In genomic region chr1:165084179-165084578, GRCm38 (mm10) we compare ENCODE assay signal across 9 mouse cellular contexts.
DNase-seq lines count a peak whose midpoint lies in the region; ATAC-seq and TF ChIP-seq lines count a peak whose summit lies in the region.
"Had no signal": no experiment of that assay in that cellular context is flagged by ENCODE, and none has a peak within 500 bp of the region (broad histone marks: within the 10 kb centered on the region; RNA-seq: fewer than 3 reads in every experiment).

No protein-coding gene starts in this region.

- H3K4me3 ChIP-seq in left cerebral cortex, adult 2 months: no peak overlapping the region
- H3K4me3 ChIP-seq in heart, postnatal 0 days (ENCODE audit: low read depth, low read length): no peak overlapping the region
- no peak overlapping the region for H3K4me3 ChIP-seq in midbrain, embryonic 13.5 days (replicated peaks)

- WGBS in heart, postnatal 0 days: 81% methylated on average over 6 of the region's 6 CpGs
- 72% methylated on average over 6 of the region's 6 CpGs for WGBS in midbrain, embryonic 13.5 days

- H3K4me2 ChIP-seq in heart, postnatal 0 days (ENCODE audit: low read depth, low read length): no peak overlapping the region
- no peak overlapping the region for H3K4me2 ChIP-seq in midbrain, embryonic 13.5 days (replicated peaks)

- intact Hi-C loops in left cerebral cortex, adult 2 months (cut with DNase I): no loop called here

- no peak overlapping the region for H3K9ac ChIP-seq in heart, postnatal 0 days (replicated peaks; ENCODE audit: low read depth, low read length)
- no peak overlapping the region for H3K9ac ChIP-seq in midbrain, embryonic 13.5 days (replicated peaks)

- peak overlapping the region; percentile 77 for H3K27ac ChIP-seq in left cerebral cortex, adult 2 months
- no peak overlapping the region for H3K27ac ChIP-seq in heart, postnatal 0 days (ENCODE audit: low read depth)
- peak overlapping the region; percentile 32 for H3K27ac ChIP-seq in midbrain, embryonic 13.5 days
- H3K27ac ChIP-seq: macrophage had no signal

- ATAC-seq in heart, postnatal 0 days (ENCODE audit: insufficient read depth, low read depth): 0 out of 2 replicates have a peak, but pooled peaks have one; percentile 36
- ATAC-seq in midbrain, embryonic 13.5 days: peak; percentile 70

- TF ChIP-seq EP300 in heart, postnatal 0 days (IDR thresholded peaks at IDR 0.05; ENCODE audit: low read depth): no peak

- DNase-seq in left cerebral cortex, adult 2 months (ENCODE audit: extremely low spot score in 1 of 2, low spot score in 2 of 2): peak in 1 of 2 experiments; percentile 64
- DNase-seq in left cerebral cortex, adult 11 months (ENCODE audit: low spot score): no peak
- peak; percentile 61 to 65 for DNase-seq in adrenal gland, postnatal 36 days
- DNase-seq in heart, postnatal 0 days (ENCODE audit: low spot score): no peak
- DNase-seq in kidney, adult 11 months: no peak
- DNase-seq in retina, postnatal 1 day: no peak
- DNase-seq in yolk sac, embryonic 10.5 days (ENCODE audit: low spot score): no peak

- 0 out of 2 replicates have a peak, but pooled peaks cover 2% of the 10 kb centered on the region for H3K4me1 ChIP-seq in heart, postnatal 0 days (ENCODE audit: control insufficient read depth, insufficient read depth)
- peaks cover 7% of the 10 kb centered on the region for H3K4me1 ChIP-seq in midbrain, embryonic 13.5 days (replicated peaks)

- H3K27me3 ChIP-seq in heart, postnatal 0 days (ENCODE audit: control insufficient read depth, insufficient read depth, low read length): no peaks in the 10 kb centered on the region
- H3K27me3 ChIP-seq in midbrain, embryonic 13.5 days: no peaks in the 10 kb centered on the region

- H3K9me3 ChIP-seq in heart, postnatal 0 days (replicated peaks; ENCODE audit: control insufficient read depth, low read length): peaks cover 7% of the 10 kb centered on the region; the same call in 1 of the 2 replicates
- no peaks in the 10 kb centered on the region for H3K9me3 ChIP-seq in midbrain, embryonic 13.5 days

- no peaks in the 10 kb centered on the region for H3K36me3 ChIP-seq in heart, postnatal 0 days (replicated peaks; ENCODE audit: control insufficient read depth, insufficient read depth, low read length)
- H3K36me3 ChIP-seq in midbrain, embryonic 13.5 days: no peaks in the 10 kb centered on the region

- TF ChIP-seq CTCF in left cerebral cortex, adult 2 months (IDR thresholded peaks at IDR 0.05): no peak; the same call in 1 of the 2 replicates
- no peak for TF ChIP-seq CTCF in heart, postnatal 0 days (IDR thresholded peaks at IDR 0.05; ENCODE audit: low read depth)

Comparison
In these comparisons a context has a peak if more than half of its experiments do, and no peak if none do; other contexts are left out.
1. DNase-seq: peak in adrenal gland, postnatal 36 days (2 of 2); none in left cerebral cortex, adult 11 months (single experiment), heart, postnatal 0 days (single experiment), kidney, adult 11 months (single experiment), retina, postnatal 1 day (single experiment) and yolk sac, embryonic 10.5 days (single experiment).